Mouse (Mus musculus) forebrain, embryonic 13.5 days (tissue): ENCODE results near the gene Sh3bgrl2. TPM values are rescaled to one million over a fixed set of nuclear protein-coding genes. Genes with fewer than 3 reads are reported as not detected.
"Not testable (repeated sequence)": the region's sequence is repeated elsewhere in the genome, so short reads cannot be mapped to it uniquely, and the experiment has no call there.

Source experiments
- ATAC-seq: fragments of 200-750 bp; cut with Nextera tagmentation; 2 replicates; pipeline ENCODE4 v1.8.0; 2017
- H3K27ac ChIP-seq: fragments of 300-500 bp; sonication (generic); 2 replicates; pipeline ENCODE4 v1.5.1; 2015; ENCODE audit warnings: inconsistent platforms, mild to moderate bottlenecking, moderate library complexity
- H3K27me3 ChIP-seq: fragments of 300-500 bp; sonication (generic); 2 replicates; pipeline ENCODE4 v1.6.1; 2015; ENCODE audit warnings: mild to moderate bottlenecking, inconsistent platforms
- H3K36me3 ChIP-seq: fragments of 300-500 bp; sonication (generic); 2 replicates; pipeline ENCODE4 v1.6.1; 2015; ENCODE audit warnings: mild to moderate bottlenecking, inconsistent platforms; ENCODE audit not compliant: poor library complexity, severe bottlenecking
- H3K4me1 ChIP-seq: fragments of 300-500 bp; sonication (generic); 2 replicates; pipeline ENCODE4 v1.6.1; 2015; ENCODE audit warnings: inconsistent platforms
- H3K4me2 ChIP-seq: fragments of 300-500 bp; sonication (generic); 2 replicates; pipeline ENCODE4 v1.6.1; 2015; ENCODE audit warnings: inconsistent platforms, mild to moderate bottlenecking, moderate library complexity
- H3K4me3 ChIP-seq: fragments of 300-500 bp; sonication (generic); 2 replicates; pipeline ENCODE4 v1.5.1; 2015; ENCODE audit warnings: mild to moderate bottlenecking, inconsistent platforms
- H3K9ac ChIP-seq: fragments of 300-500 bp; sonication (generic); 2 replicates; pipeline ENCODE4 v1.6.1; 2015; ENCODE audit warnings: mild to moderate bottlenecking, inconsistent platforms
- H3K9me3 ChIP-seq: fragments of 300-500 bp; sonication (generic); replicated peaks from 2 replicates; pipeline ENCODE4 v1.6.1; 2016; ENCODE audit warnings: inconsistent platforms
- WGBS: fragments of 180-500 bp; shearing (Covaris S2); methylation state at CpG from one replicate; pipeline ENCODE4 v1.1.7; 2015; 5-methylcytosine and 5-hydroxymethylcytosine counted together
- polyA plus RNA-seq: library from polyadenylated mRNA; unstranded; fragments of >200 nt; fragmentation: Nextera tagmentation; extraction: Ambion mirVana; gene quantifications from 2 replicates; pipeline ENCODE4 v1.2.1, GENCODE M21; 2015

The Sh3bgrl2 gene
- 12.7 and 16.9 TPM in 2 replicates for polyA plus RNA-seq

- Histone ChIP-seq H3K4me3 (peak within 1 kb of the TSS; percentile 61), H3K27ac (no peak within 1 kb of the TSS), H3K9me3 (no peaks in the 10 kb centered on the region), H3K4me1 (no peaks in the 10 kb centered on the region), H3K4me2 (peak within 1 kb of the TSS; percentile 69), H3K9ac (peak within 1 kb of the TSS; percentile 65), H3K36me3 (no peaks in the 10 kb centered on the region), H3K27me3 (no peaks in the 10 kb centered on the region)
- ATAC-seq: peak; percentile 97
- WGBS: 1% methylated on average over 65 of the region's 76 CpGs
Measured at GRCm38 (mm10) chr9:83547830-83548689, at the start of gene Sh3bgrl2. Gene Sh3bgrl2, plus strand, starts transcription at chr9:83548327.

GRCm38 (mm10) chr9:83519081-83519480 lies 29.0 kb upstream of the Sh3bgrl2 start:
- ATAC-seq, H3K27ac ChIP-seq: not testable (repeated sequence)

GRCm38 (mm10) chr9:83519510-83520155 lies 28.5 kb upstream of the Sh3bgrl2 start:
- no peak overlapping the region for H3K9ac ChIP-seq
- H3K27me3 ChIP-seq: no peaks in the 10 kb centered on the region
- WGBS: 57% methylated on average over 6 of the region's 6 CpGs
- no peaks in the 10 kb centered on the region for H3K9me3 ChIP-seq
- no peaks in the 10 kb centered on the region for H3K4me1 ChIP-seq
- no peak overlapping the region for H3K4me2 ChIP-seq
- no peak overlapping the region for H3K4me3 ChIP-seq
- H3K27ac ChIP-seq: no peak overlapping the region
- peak; percentile 59; the same call in 1 of the 2 replicates for ATAC-seq
- H3K36me3 ChIP-seq: no peaks in the 10 kb centered on the region

More at GRCm38 (mm10) chr9:83519081-83519480, 29.0 kb upstream of the Sh3bgrl2 start:
- H3K27me3 ChIP-seq, H3K4me1 ChIP-seq, H3K4me2 ChIP-seq, H3K36me3 ChIP-seq, H3K4me3 ChIP-seq, H3K9me3 ChIP-seq, H3K9ac ChIP-seq: not testable (repeated sequence)
- WGBS: 66% methylated on average over 5 of the region's 5 CpGs

GRCm38 (mm10) chr9:83527341-83528060 lies 20.6 kb upstream of the Sh3bgrl2 start:
- WGBS: 93% methylated on average over 7 of the region's 7 CpGs
- H3K4me1 ChIP-seq: no peaks in the 10 kb centered on the region
- no peak for ATAC-seq
- H3K36me3 ChIP-seq: no peaks in the 10 kb centered on the region
- H3K9me3 ChIP-seq: no peaks in the 10 kb centered on the region
- H3K27ac ChIP-seq: no peak overlapping the region
- no peak overlapping the region for H3K9ac ChIP-seq
- H3K4me2 ChIP-seq: no peak overlapping the region
- H3K4me3 ChIP-seq: no peak overlapping the region
- H3K27me3 ChIP-seq: no peaks in the 10 kb centered on the region

- no peak overlapping the region for H3K27ac ChIP-seq
- H3K9ac ChIP-seq: no peak overlapping the region
- H3K27me3 ChIP-seq: no peaks in the 10 kb centered on the region
- WGBS: 84% methylated on average over 5 of the region's 5 CpGs
- H3K4me1 ChIP-seq: peaks cover 5% of the 10 kb centered on the region
- no peak for ATAC-seq
- no peak overlapping the region for H3K4me2 ChIP-seq
- H3K9me3 ChIP-seq: no peaks in the 10 kb centered on the region
- H3K36me3 ChIP-seq: no peaks in the 10 kb centered on the region
- H3K4me3 ChIP-seq: no peak overlapping the region
Measured at GRCm38 (mm10) chr9:83533044-83533769, 14.9 kb upstream of the Sh3bgrl2 start.

GRCm38 (mm10) chr9:83536959-83537358 lies 11.2 kb upstream of the Sh3bgrl2 start:
- no peaks in the 10 kb centered on the region for H3K27me3 ChIP-seq
- H3K4me1 ChIP-seq: peaks cover 7% of the 10 kb centered on the region
- H3K4me2 ChIP-seq: no peak overlapping the region
- H3K9me3 ChIP-seq: no peaks in the 10 kb centered on the region
- no peaks in the 10 kb centered on the region for H3K36me3 ChIP-seq
- no peak overlapping the region for H3K9ac ChIP-seq
- H3K27ac ChIP-seq: no peak overlapping the region
- ATAC-seq: no peak
- no peak overlapping the region for H3K4me3 ChIP-seq
- WGBS: 92% methylated on average over 4 of the region's 4 CpGs

- no peaks in the 10 kb centered on the region for H3K36me3 ChIP-seq
- no peaks in the 10 kb centered on the region for H3K27me3 ChIP-seq
- H3K27ac ChIP-seq: peak overlapping the region; percentile 64
- ATAC-seq: no peak; the same call in 1 of the 2 replicates
- no peak overlapping the region for H3K4me2 ChIP-seq
- peaks cover 7% of the 10 kb centered on the region for H3K4me1 ChIP-seq
- no peak overlapping the region for H3K4me3 ChIP-seq
- H3K9me3 ChIP-seq: no peaks in the 10 kb centered on the region
- 62% methylated on average over 2 of the region's 2 CpGs for WGBS
- no peak overlapping the region for H3K9ac ChIP-seq
Measured at GRCm38 (mm10) chr9:83537510-83537909, 10.6 kb upstream of the Sh3bgrl2 start.

GRCm38 (mm10) chr9:83537921-83538536 lies 10.1 kb upstream of the Sh3bgrl2 start:
- peaks cover 7% of the 10 kb centered on the region for H3K4me1 ChIP-seq
- no peaks in the 10 kb centered on the region for H3K36me3 ChIP-seq
- 45% methylated on average over 15 of the region's 15 CpGs for WGBS
- peak; percentile 79 for ATAC-seq
- H3K4me2 ChIP-seq: peak overlapping the region; percentile 17; the same call in 1 of the 2 replicates
- no peaks in the 10 kb centered on the region for H3K27me3 ChIP-seq
- H3K9me3 ChIP-seq: no peaks in the 10 kb centered on the region
- peak overlapping the region; percentile 64 for H3K27ac ChIP-seq
- H3K9ac ChIP-seq: no peak overlapping the region
- H3K4me3 ChIP-seq: no peak overlapping the region

- Histone ChIP-seq H3K4me3 (no peak overlapping the region), H3K9me3 (no peaks in the 10 kb centered on the region), H3K4me2 (no peak overlapping the region), H3K27me3 (no peaks in the 10 kb centered on the region), H3K27ac (no peak overlapping the region), H3K9ac (no peak overlapping the region), H3K36me3 (no peaks in the 10 kb centered on the region), H3K4me1 (peaks cover 7% of the 10 kb centered on the region)
- no peak for ATAC-seq
- WGBS: 96% methylated on average over 14 of the region's 14 CpGs
Measured at GRCm38 (mm10) chr9:83539809-83540491, 8.2 kb upstream of the Sh3bgrl2 start.

GRCm38 (mm10) chr9:83540492-83540857 lies 7.7 kb upstream of the Sh3bgrl2 start:
- Histone ChIP-seq H3K4me3 (no peak overlapping the region), H3K4me2 (no peak overlapping the region), H3K27ac (no peak overlapping the region), H3K36me3 (no peaks in the 10 kb centered on the region), H3K9me3 (no peaks in the 10 kb centered on the region), H3K4me1 (peaks cover 7% of the 10 kb centered on the region), H3K27me3 (no peaks in the 10 kb centered on the region), H3K9ac (no peak overlapping the region)
- WGBS: 92% methylated on average over 4 of the region's 4 CpGs
- no peak for ATAC-seq

- Histone ChIP-seq H3K9me3 (no peaks in the 10 kb centered on the region), H3K4me1 (peaks cover 7% of the 10 kb centered on the region), H3K36me3 (no peaks in the 10 kb centered on the region), H3K27me3 (no peaks in the 10 kb centered on the region), H3K4me2 (no peak overlapping the region), H3K27ac (no peak overlapping the region), H3K4me3 (no peak overlapping the region), H3K9ac (no peak overlapping the region)
- WGBS: 81% methylated on average over 3 of the region's 3 CpGs
- no peak for ATAC-seq
Measured at GRCm38 (mm10) chr9:83540975-83541374, 7.2 kb upstream of the Sh3bgrl2 start.
